Mouse (Mus musculus) urinary bladder, adult 18-20 months (tissue): ENCODE measurements around the gene Gpr4.

Experiments
- DNase-seq, 2 experiments: peaks; one replicate each; pipeline ENCODE4 v3.0.0; 2022; ENCODE audit warnings: low spot score in 2 of 2, mixed read lengths in 2 of 2

Gene Gpr4

GRCm38 (mm10) chr7:19257390-19258022, 45.2 kb downstream of the Gpr4 start:
- DNase-seq = no peak

GRCm38 (mm10) chr7:19258336-19258735, 46.0 kb downstream of the Gpr4 start:
- DNase-seq = no peak

GRCm38 (mm10) chr7:19265147-19265546, 52.8 kb downstream of the Gpr4 start:
- no peak for DNase-seq

GRCm38 (mm10) chr7:19265928-19266822, 53.8 kb downstream of the Gpr4 start:
- DNase-seq = no peak

GRCm38 (mm10) chr7:19267051-19267450, 54.7 kb downstream of the Gpr4 start:
- no peak for DNase-seq

GRCm38 (mm10) chr7:19268993-19269681, 56.8 kb downstream of the Gpr4 start:
- no peak for DNase-seq

GRCm38 (mm10) chr7:19269721-19270441, 57.5 kb downstream of the Gpr4 start:
- DNase-seq = no peak

GRCm38 (mm10) chr7:19270509-19271237, 58.3 kb downstream of the Gpr4 start:
- no peak for DNase-seq

GRCm38 (mm10) chr7:19271238-19272172, 59.2 kb downstream of the Gpr4 start, which contains the start of gene Vasp:
Vasp (minus strand) TSS chr7:19271817.
- peak; percentile 85 to 87 for DNase-seq

- DNase-seq = peak; percentile 68 to 73
Observed at GRCm38 (mm10) chr7:19272173-19272764, 59.9 kb downstream of the Gpr4 start.
